In genomic region chr6:101198943-101199298, GRCm38 (mm10) we compare ENCODE assay signal across 9 mouse cellular contexts.
DNase-seq lines count a peak whose midpoint lies in the region; ATAC-seq and TF ChIP-seq lines count a peak whose summit lies in the region.
"Had no signal": no experiment of that assay in that cellular context is flagged by ENCODE, and none has a peak within 500 bp of the region (broad histone marks: within the 10 kb centered on the region; RNA-seq: fewer than 3 reads in every experiment).

No protein-coding gene starts in this region.

- H3K27ac ChIP-seq in kidney, embryonic 14.5 days (ENCODE audit: low read depth, low read length), result no peak overlapping the region
- H3K27ac ChIP-seq in kidney, adult 2 months (ENCODE audit: insufficient read depth, low read depth, low read length), result no peak overlapping the region
- H3K27ac ChIP-seq in cortical plate, adult 2 months (ENCODE audit: insufficient read depth, low read length), result no peak overlapping the region
- H3K27ac ChIP-seq in midbrain, embryonic 14.5 days (replicated peaks; ENCODE audit: low read depth, low read length), result peak overlapping the region; percentile 53

- no peak for DNase-seq in kidney, adult 2 months
- DNase-seq in frontal cortex, postnatal 25 days (ENCODE audit: low spot score in 2 of 2), result peak; percentile 16 to 30
- DNase-seq in midbrain, embryonic 14.5 days, result peak; percentile 74
- no peak for DNase-seq in thymus, postnatal 25 days
- no peak for DNase-seq in ovary, postnatal 36 days (ENCODE audit: low spot score)
- no peak for DNase-seq in gastrocnemius, adult 18-20 months (ENCODE audit: low spot score)

- TF ChIP-seq CTCF in kidney, adult 2 months (conservative IDR thresholded peaks at IDR 0.05; ENCODE audit: insufficient read depth, insufficient read length, low read depth, low read length), result no peak
- no peak for TF ChIP-seq CTCF in cortical plate, adult 2 months (IDR thresholded peaks at IDR 0.05; ENCODE audit: extremely low read depth, insufficient read depth, low read length)

- 12% methylated on average over 8 of the region's 8 CpGs for WGBS in kidney, embryonic 14.5 days
- WGBS in kidney, adult 2 months, result 12% methylated on average over 8 of the region's 8 CpGs
- 9% methylated on average over 8 of the region's 8 CpGs for WGBS in midbrain, embryonic 14.5 days

- no peak for TF ChIP-seq POLR2A in kidney, adult 2 months (IDR thresholded peaks at IDR 0.05; ENCODE audit: low read depth, low read length)
- TF ChIP-seq POLR2A in cortical plate, adult 2 months (IDR thresholded peaks at IDR 0.05; ENCODE audit: extremely low read depth, insufficient read depth, low read length), result no peak

- ATAC-seq in kidney, embryonic 14.5 days (ENCODE audit: low FRiP score, low TSS enrichment), result peak; percentile 48; the same call in 1 of the 2 replicates
- ATAC-seq in midbrain, embryonic 14.5 days (ENCODE audit: low FRiP score, low TSS enrichment), result peak; percentile 64

- H3K36me3 ChIP-seq in kidney, embryonic 14.5 days (ENCODE audit: control insufficient read depth, insufficient read depth, low read length), result no peaks in the 10 kb centered on the region
- no peaks in the 10 kb centered on the region for H3K36me3 ChIP-seq in kidney, adult 2 months (ENCODE audit: control insufficient read depth, insufficient read depth, low read length)
- no peaks in the 10 kb centered on the region for H3K36me3 ChIP-seq in midbrain, embryonic 14.5 days (ENCODE audit: control insufficient read depth, insufficient read depth, low read length)

- peak overlapping the region; percentile 28 for H3K4me3 ChIP-seq in kidney, embryonic 14.5 days (ENCODE audit: low read length)
- H3K4me3 ChIP-seq in kidney, adult 2 months (ENCODE audit: insufficient read depth, low read depth, low read length), result no peak overlapping the region
- H3K4me3 ChIP-seq in cortical plate, adult 2 months (ENCODE audit: insufficient read depth, low read length), result peak overlapping the region; percentile 29
- H3K4me3 ChIP-seq in midbrain, embryonic 14.5 days (replicated peaks; ENCODE audit: low read depth, low read length), result peak overlapping the region; percentile 39
- H3K4me3 ChIP-seq: erythroblast, embryonic 14.5 days had no signal

- peaks cover 25% of the 10 kb centered on the region for H3K4me1 ChIP-seq in kidney, embryonic 14.5 days (ENCODE audit: control insufficient read depth, insufficient read depth, low read length)
- H3K4me1 ChIP-seq in kidney, adult 2 months (ENCODE audit: control insufficient read depth, insufficient read depth, low read length), result no peaks in the 10 kb centered on the region; the same call in 1 of the 2 replicates
- H3K4me1 ChIP-seq in cortical plate, adult 2 months (ENCODE audit: control insufficient read depth, insufficient read depth, low read length), result no peaks in the 10 kb centered on the region
- peaks cover 19% of the 10 kb centered on the region; the same call in 1 of the 2 replicates for H3K4me1 ChIP-seq in midbrain, embryonic 14.5 days (ENCODE audit: control insufficient read depth, insufficient read depth, low read length)

- peak overlapping the region; percentile 40 for H3K4me2 ChIP-seq in kidney, embryonic 14.5 days (replicated peaks; ENCODE audit: low read depth, low read length)
- H3K4me2 ChIP-seq in midbrain, embryonic 14.5 days (ENCODE audit: low read length), result peak overlapping the region; percentile 81

- H3K27me3 ChIP-seq in kidney, embryonic 14.5 days (ENCODE audit: control insufficient read depth, insufficient read depth, low read length), result no peaks in the 10 kb centered on the region; the same call in 1 of the 2 replicates
- no peaks in the 10 kb centered on the region for H3K27me3 ChIP-seq in kidney, adult 2 months (replicated peaks; ENCODE audit: control insufficient read depth, insufficient read depth, low read length)
- H3K27me3 ChIP-seq in midbrain, embryonic 14.5 days (ENCODE audit: control insufficient read depth, insufficient read depth, low read length), result no peaks in the 10 kb centered on the region

- H3K9me3 ChIP-seq in kidney, embryonic 14.5 days (ENCODE audit: control insufficient read depth, low read length), result no peaks in the 10 kb centered on the region
- H3K9me3 ChIP-seq in midbrain, embryonic 14.5 days (ENCODE audit: control insufficient read depth, low read length), result no peaks in the 10 kb centered on the region

- H3K9ac ChIP-seq in kidney, embryonic 14.5 days (ENCODE audit: low read depth, low read length), result peak overlapping the region; percentile 7; the same call in 1 of the 2 replicates
- H3K9ac ChIP-seq in midbrain, embryonic 14.5 days (replicated peaks; ENCODE audit: low read length), result peak overlapping the region; percentile 36; the same call in 1 of the 2 replicates

Comparison
In these comparisons a context has a peak if more than half of its experiments do, and no peak if none do; other contexts are left out.
1. DNase-seq: peak in frontal cortex, postnatal 25 days (2 of 2) and midbrain, embryonic 14.5 days (single experiment); none in kidney, adult 2 months (single experiment), thymus, postnatal 25 days (single experiment), ovary, postnatal 36 days (single experiment) and gastrocnemius, adult 18-20 months (single experiment).